Comparison of ENCODE assay signal across 10 mouse cellular contexts in the genomic region with DNA sequence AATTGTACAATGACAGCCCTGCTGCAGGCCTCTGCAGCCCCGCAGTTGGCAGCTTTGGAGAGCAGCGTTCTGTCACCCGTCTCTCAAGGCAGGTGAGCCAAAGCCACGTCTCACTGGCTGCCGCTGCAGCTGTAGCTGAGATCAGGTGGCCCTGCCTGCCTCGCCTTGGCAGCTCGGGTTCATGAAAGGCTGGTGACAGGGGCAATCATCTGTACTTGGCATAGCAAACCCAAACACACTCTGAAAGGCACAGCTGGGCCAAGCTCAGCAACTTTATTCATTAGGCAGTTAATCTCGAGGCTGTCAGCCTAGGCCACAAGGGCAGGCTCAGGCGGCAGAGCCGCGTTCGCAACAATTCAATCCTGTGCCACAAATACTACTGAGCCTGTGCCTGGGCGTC.
DNase-seq lines count a peak whose midpoint lies in the region; ATAC-seq and TF ChIP-seq lines count a peak whose summit lies in the region.
"Had no signal": no experiment of that assay in that cellular context is flagged by ENCODE, and none has a peak within 500 bp of the region (broad histone marks: within the 10 kb centered on the region; RNA-seq: fewer than 3 reads in every experiment).

No protein-coding gene starts in this region.

- H3K27ac ChIP-seq in forebrain, postnatal 0 days (ENCODE audit: low read depth, low read length), result no peak overlapping the region
- H3K27ac ChIP-seq in midbrain, embryonic 13.5 days, result no peak overlapping the region; the same call in 1 of the 2 replicates

- H3K9me3 ChIP-seq in forebrain, postnatal 0 days (ENCODE audit: low read length), result no peaks in the 10 kb centered on the region
- H3K9me3 ChIP-seq in midbrain, embryonic 13.5 days, result no peaks in the 10 kb centered on the region

- no peak for TF ChIP-seq CTCF in forebrain, postnatal 0 days (IDR thresholded peaks at IDR 0.05; ENCODE audit: low read depth)

- H3K4me1 ChIP-seq in forebrain, postnatal 0 days (ENCODE audit: insufficient read depth), result no peaks in the 10 kb centered on the region
- H3K4me1 ChIP-seq in midbrain, embryonic 13.5 days (replicated peaks), result peaks cover 16% of the 10 kb centered on the region

- H3K4me3 ChIP-seq in forebrain, postnatal 0 days (ENCODE audit: low read depth, low read length), result no peak overlapping the region
- no peak overlapping the region for H3K4me3 ChIP-seq in midbrain, embryonic 13.5 days (replicated peaks)

- no peak overlapping the region for H3K4me2 ChIP-seq in forebrain, postnatal 0 days (ENCODE audit: low read depth)
- H3K4me2 ChIP-seq in midbrain, embryonic 13.5 days (replicated peaks), result no peak overlapping the region

- ATAC-seq in forebrain, postnatal 0 days, result peak; percentile 89
- peak; percentile 73 for ATAC-seq in midbrain, embryonic 13.5 days

- H3K36me3 ChIP-seq in forebrain, postnatal 0 days (ENCODE audit: insufficient read depth), result no peaks in the 10 kb centered on the region
- no peaks in the 10 kb centered on the region for H3K36me3 ChIP-seq in midbrain, embryonic 13.5 days

- 14% methylated on average over 13 of the region's 13 CpGs for WGBS in forebrain, postnatal 0 days
- WGBS in midbrain, embryonic 13.5 days, result 29% methylated on average over 13 of the region's 13 CpGs

- no peaks in the 10 kb centered on the region for H3K27me3 ChIP-seq in forebrain, postnatal 0 days (ENCODE audit: insufficient read depth, low read length)
- peaks cover 48% of the 10 kb centered on the region for H3K27me3 ChIP-seq in midbrain, embryonic 13.5 days

- DNase-seq in embryo, embryonic 9.5 days (ENCODE audit: extremely low spot score), result peak; percentile 19
- DNase-seq in forebrain, postnatal 0 days, result peak; percentile 56
- DNase-seq in kidney, adult 11 months, result peak; percentile 62
- DNase-seq in cerebellum, adult 18-20 months, result no peak
- no peak for DNase-seq in urinary bladder, adult 2 months (ENCODE audit: low spot score)
- DNase-seq in adrenal gland, postnatal 14 days, result no peak
- no peak for DNase-seq in layer of hippocampus, postnatal 36 days
- DNase-seq: layer of hippocampus, adult 9-11 months; lung, postnatal 14 days had no signal

- H3K9ac ChIP-seq in forebrain, postnatal 0 days, result no peak overlapping the region
- no peak overlapping the region for H3K9ac ChIP-seq in midbrain, embryonic 13.5 days (replicated peaks)

Comparison
In these comparisons a context has a peak if more than half of its experiments do, and no peak if none do; other contexts are left out.
1. DNase-seq: peak in embryo, embryonic 9.5 days (single experiment), forebrain, postnatal 0 days (single experiment) and kidney, adult 11 months (single experiment); none in cerebellum, adult 18-20 months (0 of 2), urinary bladder, adult 2 months (single experiment), adrenal gland, postnatal 14 days (single experiment) and layer of hippocampus, postnatal 36 days (0 of 2).